Mouse (Mus musculus) right cerebral cortex, postnatal 36 days (tissue): ENCODE data around the gene Pik3cg.

ENCODE experiments used
- DNase-seq, 2 experiments: peaks; one replicate each; pipeline ENCODE4 v3.0.0; 2022; ENCODE audit warnings: low spot score in 2 of 2, mixed read lengths in 1 of 2

Pik3cg gene

DNA sequence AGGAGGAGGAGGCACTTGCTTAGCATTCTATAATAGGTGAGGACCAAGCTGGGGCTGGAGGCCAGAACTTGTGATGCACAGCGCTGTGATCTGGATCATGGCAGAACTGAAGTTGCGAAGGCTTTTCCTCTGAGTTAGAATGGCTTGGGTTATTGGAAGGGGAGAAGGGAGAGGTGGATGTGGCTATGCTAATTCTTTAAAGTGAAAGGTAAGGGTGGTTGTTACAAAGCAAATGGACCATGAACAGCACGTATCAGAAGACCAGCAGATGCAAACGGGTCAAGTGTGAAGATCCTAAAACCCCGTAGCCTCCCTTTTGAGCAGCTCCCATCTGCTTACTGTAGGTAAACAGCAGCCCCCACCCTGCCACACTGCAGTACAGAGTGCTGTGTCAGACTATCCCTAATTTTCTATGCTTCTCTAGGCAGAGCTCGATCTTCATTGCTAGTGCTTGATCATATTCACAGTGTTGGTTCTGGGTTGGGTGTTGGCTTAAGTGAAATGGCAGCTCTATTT lies 7.3 kb downstream of the Pik3cg start:
- no peak for DNase-seq

DNA sequence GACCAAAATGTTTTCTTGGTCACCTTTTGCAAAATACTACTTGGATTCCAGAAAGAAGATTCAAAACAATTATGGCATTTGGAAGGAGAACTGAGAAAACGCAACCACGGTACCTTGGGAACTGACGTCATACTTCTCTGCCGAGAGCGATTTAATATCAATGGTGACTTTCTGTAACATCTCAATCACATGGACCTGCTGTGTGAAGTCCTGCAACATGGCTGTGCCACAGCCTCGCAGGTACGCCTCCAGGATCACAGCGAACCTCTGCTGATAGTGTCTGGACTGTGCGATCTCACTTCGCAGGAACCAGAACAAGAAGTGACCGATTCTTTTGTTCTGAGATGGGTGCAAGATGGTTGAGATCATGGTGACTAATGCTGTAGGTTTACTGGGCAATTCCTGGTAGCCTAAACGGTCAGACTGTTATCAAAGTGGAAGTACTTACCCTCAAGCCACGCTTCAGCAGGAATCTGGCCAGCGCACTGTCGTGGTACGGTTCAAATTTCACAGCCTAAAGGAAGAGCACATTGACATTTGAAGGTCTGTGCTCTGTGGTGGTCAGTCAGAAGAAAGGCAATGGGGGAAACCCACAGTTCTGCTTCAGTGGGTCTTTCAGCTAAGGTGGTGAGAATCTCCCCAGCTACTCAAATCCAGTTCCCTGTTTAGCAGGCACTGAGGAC lies 7.9 kb downstream of the Pik3cg start:
- no peak for DNase-seq

DNA sequence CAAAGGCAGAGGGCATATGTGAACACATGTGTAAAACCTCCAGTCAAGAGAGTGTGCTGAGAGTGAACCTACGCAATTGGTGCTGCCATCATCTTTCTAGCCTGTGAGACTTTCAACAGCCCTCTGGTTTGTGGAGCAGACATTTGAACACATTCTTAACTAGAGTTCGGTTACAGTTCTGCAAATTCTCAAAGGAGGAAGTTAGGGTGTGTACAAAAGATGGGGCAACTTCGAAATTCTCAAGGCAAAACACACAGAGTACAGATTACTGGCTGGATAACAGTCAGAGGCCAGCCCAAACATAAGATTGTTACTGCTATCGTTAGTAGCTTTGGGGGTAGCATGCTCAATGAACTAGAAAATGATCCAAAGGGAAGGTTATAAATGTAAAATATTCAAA lies 9.0 kb downstream of the Pik3cg start:
- no peak for DNase-seq

DNA sequence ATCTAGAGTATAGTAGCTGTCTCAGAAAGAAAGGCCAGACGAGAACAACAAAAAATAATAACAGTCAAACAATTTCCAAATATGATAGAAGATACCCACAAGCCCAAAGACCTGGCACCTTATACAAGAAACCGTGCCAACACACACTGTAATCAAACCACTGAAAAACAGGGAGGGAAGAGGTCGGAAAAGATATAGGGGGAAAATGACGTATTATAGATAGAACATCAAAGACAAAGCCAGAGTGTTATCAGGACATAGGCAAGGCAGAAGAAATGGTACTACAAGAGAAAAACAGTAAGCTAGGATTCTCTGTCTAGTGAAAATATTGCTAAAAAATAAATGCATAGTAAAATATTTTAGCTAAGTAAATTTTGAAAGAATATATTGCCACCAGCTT lies 10.4 kb downstream of the Pik3cg start:
- no peak for DNase-seq

DNA sequence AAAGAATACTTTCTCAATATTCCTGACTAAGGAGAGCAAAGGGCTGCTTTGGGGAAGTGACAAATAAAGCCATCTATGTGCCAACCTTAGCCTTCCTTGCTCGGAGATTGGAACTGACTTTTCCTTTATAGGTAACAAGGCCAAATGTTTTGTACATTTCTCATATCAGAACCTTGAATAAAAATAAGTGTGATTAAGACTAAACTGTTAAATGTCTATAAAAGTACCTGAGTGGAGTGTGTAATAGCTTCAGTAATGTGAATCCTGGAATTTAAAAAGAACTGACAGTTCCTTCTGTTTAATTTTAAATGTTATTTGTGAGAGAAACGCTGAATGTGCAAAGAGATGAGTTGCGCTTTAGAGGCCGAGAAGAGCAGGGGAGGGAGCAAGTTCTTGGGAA lies 13.5 kb downstream of the Pik3cg start:
- DNase-seq, result no peak

DNA sequence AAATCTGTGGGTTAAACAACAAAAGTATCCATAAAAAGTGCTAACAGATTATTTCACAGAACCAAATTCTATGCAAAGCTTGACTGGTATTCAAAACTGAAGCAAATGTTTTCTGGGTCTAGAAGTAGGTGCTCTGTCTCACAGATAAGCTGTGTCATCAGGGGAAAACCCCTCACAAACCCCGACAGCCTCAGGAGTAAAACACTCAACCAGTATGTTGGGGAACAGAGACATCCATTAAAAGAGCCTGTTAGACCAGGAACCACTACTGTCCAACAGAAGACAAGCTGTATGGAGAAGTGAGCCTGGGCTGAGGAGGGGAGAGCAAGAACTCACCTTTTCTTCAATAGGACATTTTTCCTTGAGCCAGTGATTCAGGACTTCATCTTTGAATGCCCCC lies 14.1 kb downstream of the Pik3cg start:
- DNase-seq, result no peak

DNA sequence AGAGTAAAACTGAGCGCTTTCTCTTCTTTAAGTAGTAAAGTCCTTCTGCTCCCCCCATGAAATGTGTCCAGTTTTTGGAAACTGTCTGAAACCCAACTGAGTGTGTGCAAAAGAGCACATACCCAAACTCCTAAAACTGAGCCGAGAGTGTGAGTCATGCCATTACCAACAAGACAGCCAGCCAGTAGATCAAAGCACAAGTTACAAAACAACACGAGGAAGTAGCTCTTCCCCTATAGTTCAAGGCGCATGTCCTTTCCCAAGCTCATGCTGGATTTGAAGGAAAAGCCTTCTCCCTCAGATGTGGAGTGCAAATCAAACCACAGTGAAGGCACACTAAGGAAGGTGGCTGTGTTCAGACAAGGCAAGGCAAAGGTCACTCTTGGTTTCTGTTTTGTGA lies 17.5 kb downstream of the Pik3cg start:
- no peak for DNase-seq

- no peak for DNase-seq
These were observed 20.7 kb downstream of the Pik3cg start for GRCm38 (mm10) chr12:32187668-32188236.

DNA sequence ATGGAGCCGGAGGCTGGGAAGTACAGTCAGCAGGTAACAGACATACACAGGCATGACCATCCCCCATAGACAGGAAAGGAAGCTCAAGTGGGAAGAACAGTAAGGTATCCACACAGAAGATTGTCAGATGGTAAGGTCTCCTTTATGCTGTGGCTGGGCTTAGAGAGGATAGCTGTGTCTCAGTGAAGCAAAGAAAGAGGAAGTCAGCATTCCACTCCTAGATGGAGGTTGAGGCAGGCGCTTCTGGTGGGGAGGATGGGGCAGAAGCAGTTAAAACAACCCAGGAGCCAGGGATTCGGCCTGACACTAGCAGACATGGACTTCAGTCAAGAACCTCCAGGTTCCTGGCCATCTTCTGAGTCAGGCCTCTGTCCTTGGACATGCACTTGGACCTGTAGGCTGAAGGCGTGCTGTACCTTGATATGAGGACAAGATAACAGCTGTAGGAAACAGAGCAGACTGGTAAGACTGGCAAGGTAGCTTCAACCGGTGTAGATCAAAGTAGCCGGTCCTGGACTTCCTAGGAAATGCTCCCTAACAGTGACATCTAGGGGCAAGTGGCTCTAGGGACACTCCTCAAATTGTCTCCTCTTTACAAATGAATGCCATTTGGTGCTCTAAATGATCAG lies 21.7 kb downstream of the Pik3cg start:
- DNase-seq, result no peak

DNA sequence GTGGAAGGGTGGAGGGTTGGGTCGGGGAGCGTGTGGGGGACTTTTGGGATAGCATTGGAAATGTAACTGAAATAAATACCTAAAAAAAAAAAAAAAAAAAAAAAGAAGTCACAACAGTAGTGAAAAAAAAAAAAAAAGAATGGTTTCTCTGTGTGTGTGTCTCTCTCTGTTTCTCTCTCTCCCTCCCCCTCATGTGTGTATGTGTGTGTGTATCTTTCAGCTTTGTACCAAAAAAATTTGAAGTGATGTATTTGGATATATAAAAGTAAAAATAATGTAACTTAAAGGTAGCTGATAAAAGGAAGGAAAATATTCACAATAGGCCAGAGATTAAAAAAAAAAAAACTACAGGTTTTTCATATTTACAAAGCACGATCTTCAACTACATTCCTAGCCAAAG lies 23.6 kb downstream of the Pik3cg start:
- DNase-seq, result no peak

GRCm38 (mm10) chr12:32183584-32183983 lies 24.9 kb downstream of the Pik3cg start:
- no peak for DNase-seq

DNA sequence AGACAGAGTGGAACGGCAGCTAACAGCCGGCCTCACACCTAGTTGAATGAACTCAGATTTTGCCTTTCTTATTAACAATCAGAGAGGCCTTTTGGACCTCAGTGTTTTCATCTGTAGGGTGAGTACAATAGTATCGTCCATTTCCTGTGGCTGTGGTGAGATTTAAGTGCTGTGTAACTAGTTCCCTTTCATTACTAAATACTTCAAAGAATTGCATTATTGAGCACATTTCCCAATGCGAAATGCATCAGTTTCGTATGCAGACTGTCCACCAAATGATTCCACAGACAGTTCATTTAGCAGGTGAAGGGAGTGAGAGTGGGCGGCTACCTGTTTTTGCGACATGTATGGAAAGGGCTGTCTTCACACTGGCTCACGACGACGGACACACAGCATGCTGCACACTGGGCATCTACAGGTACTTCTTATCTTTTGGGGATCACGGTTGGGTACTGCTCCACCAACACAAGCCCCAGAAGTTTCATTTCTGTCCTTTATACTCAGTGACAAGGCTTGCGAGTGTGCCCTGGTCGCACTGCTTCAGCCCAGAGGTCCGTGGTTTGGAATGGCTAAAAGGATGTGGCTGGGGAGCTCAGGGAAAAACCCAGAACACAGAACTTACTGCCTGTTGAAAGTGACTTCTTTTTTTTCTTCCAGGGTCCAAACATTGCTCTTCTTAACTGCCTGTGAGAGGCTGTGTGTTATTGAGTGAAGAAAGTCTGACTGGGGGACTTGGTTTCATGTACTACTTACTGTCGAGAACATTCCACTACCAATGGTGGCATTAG lies 25.6 kb downstream of the Pik3cg start:
- no peak for DNase-seq

DNA sequence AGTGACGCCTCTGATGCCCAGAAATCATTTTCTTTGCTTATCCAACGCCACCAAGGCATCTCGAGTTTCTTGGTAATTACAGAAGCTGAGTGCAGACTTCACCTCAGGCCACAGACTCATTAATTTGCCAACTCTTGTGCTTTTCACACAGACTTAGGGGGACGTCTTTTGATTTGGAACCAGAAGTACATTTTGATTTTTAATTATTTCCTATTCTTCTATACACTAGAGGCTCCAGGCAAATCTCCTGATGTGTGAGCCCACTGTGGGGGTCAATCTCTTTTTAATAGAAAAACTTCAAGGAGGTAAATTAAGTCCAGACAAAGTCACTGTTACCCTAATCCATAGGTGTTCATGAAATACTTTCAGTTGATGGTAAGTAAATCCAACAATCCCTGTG lies 26.6 kb downstream of the Pik3cg start:
- DNase-seq, result no peak

- no peak for DNase-seq
These were observed 34.0 kb downstream of the Pik3cg start for GRCm38 (mm10) chr12:32174437-32174836.

DNA sequence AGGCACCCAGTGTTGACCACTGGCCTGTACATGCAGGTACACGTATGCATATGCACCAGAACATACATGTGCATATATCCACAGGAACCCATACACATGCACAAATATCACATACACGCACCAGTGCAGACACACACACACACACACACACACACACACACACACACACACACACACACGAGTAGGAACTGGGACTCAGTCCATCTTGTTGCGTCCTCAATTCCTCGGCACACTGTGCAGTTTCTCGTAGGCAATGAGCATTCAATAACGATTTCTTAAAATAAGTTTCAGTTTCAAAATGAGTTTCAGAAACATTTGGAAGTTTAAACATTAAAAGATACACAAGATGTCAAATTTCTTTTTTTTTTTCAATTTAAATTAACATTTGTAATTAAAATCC lies 35.6 kb downstream of the Pik3cg start:
- DNase-seq, result no peak

DNA sequence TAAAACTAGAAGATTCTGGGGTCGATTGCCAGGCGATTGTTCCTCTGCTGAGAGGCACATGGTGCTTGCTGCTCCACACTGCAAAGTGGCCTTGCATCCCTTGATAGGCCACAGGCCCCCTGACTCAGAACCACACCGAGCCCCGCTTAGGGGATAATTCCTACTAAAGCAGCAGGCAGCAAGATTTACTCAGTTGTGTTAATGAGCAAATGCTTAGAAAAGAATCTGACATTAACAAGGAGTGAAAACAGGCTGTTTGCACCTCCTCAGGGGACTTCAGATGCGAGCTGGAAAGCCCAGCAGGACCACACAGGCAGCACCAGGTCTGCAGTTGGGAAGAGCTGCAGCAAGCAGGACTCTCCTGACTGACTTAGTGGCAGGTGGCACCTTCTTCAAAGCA lies 39.3 kb downstream of the Pik3cg start:
- DNase-seq, result no peak

GRCm38 (mm10) chr12:32168751-32169150 lies 39.7 kb downstream of the Pik3cg start:
- DNase-seq, result no peak

GRCm38 (mm10) chr12:32163706-32164105 lies 44.8 kb downstream of the Pik3cg start:
- DNase-seq, result no peak

DNA sequence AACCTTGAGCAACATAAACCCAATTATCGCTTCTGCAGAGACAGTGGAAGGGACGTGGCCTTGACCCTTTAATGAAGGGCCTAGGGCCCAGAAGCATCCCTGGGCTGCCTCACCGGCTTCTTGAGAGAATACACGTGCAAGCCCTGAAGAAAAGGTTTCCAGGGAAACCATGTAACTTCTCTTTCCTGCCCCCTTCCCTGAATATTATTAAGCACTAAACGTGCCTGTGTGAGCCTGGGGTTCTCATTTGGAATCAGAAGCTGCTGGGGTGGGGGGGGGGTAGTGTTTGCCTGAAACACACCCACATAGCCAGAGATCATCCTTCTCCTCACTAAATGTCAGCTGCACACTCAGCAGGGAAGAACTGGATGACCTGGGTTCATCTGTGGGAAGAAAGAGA lies 49.7 kb downstream of the Pik3cg start:
- no peak for DNase-seq

DNA sequence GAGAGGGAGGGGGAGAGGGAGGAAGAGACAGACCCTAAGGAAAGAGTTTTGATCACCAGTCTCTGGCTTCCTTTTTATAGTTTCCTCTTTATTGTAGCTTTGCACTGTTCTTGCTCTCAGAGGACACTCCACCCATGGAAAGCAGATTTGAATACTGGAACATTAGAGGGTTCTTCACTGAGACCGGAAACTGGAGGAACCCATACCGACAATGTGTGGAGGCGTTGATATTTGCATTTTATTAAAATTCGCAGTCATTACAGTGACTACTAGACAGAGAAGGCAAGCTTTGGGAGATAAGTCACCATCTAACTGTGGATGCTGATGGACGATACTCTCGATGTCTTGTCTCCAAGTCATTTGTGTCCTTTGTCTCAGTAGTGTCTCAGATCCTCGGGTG lies 61.9 kb downstream of the Pik3cg start:
- no peak for DNase-seq

- no peak for DNase-seq
These were observed 62.8 kb downstream of the Pik3cg start for GRCm38 (mm10) chr12:32145651-32146050.

- peak; percentile 21 to 50 for DNase-seq
These were observed 63.9 kb downstream of the Pik3cg start for GRCm38 (mm10) chr12:32144513-32144912.
